ENCODE assay signal across 32 mouse cellular contexts in genomic region chr1:73159405-73159976, GRCm38 (mm10).
DNase-seq lines count a peak whose midpoint lies in the region; ATAC-seq and TF ChIP-seq lines count a peak whose summit lies in the region.
"Had no signal": no experiment of that assay in that cellular context is flagged by ENCODE, and none has a peak within 500 bp of the region (broad histone marks: within the 10 kb centered on the region; RNA-seq: fewer than 3 reads in every experiment).

No protein-coding gene starts in this region.

- no peak overlapping the region for H3K4me3 ChIP-seq in embryonic facial prominence, embryonic 15.5 days (replicated peaks)
- no peak overlapping the region for H3K4me3 ChIP-seq in intestine, postnatal 0 days (ENCODE audit: low read depth, low read length)
- H3K4me3 ChIP-seq in stomach, embryonic 16.5 days (replicated peaks; ENCODE audit: low read length) = no peak overlapping the region
- H3K4me3 ChIP-seq in gastrocnemius, adult 2 months = no peak overlapping the region
- H3K4me3 ChIP-seq: embryonic facial prominence, embryonic 12.5 days; erythroblast, embryonic 14.5 days; kidney, embryonic 15.5 days; layer of hippocampus, adult 2 months; limb, embryonic 15.5 days; liver, embryonic 13.5 days; lung, embryonic 15.5 days; megakaryocyte, embryonic 14.5 days; midbrain, embryonic 13.5 days had no signal

- H3K36me3 ChIP-seq in embryonic facial prominence, embryonic 15.5 days = no peaks in the 10 kb centered on the region
- no peaks in the 10 kb centered on the region for H3K36me3 ChIP-seq in intestine, postnatal 0 days (ENCODE audit: control insufficient read depth, insufficient read depth)
- H3K36me3 ChIP-seq in stomach, embryonic 16.5 days (ENCODE audit: control insufficient read depth, insufficient read depth, low read length) = no peaks in the 10 kb centered on the region
- H3K36me3 ChIP-seq: embryonic facial prominence, embryonic 12.5 days; kidney, embryonic 15.5 days; limb, embryonic 15.5 days; liver, embryonic 13.5 days; lung, embryonic 15.5 days; midbrain, embryonic 13.5 days had no signal

- WGBS in embryonic facial prominence, embryonic 15.5 days = 60% methylated on average over 7 of the region's 7 CpGs
- WGBS in intestine, postnatal 0 days = 54% methylated on average over 7 of the region's 7 CpGs
- 53% methylated on average over 7 of the region's 7 CpGs for WGBS in stomach, embryonic 16.5 days

- ATAC-seq in embryonic facial prominence, embryonic 15.5 days (ENCODE audit: insufficient number of reproducible peaks, low FRiP score, low TSS enrichment, low read depth) = 0 out of 2 replicates have a peak, but pooled peaks have one; percentile 39
- no peak for ATAC-seq in intestine, postnatal 0 days
- ATAC-seq in stomach, embryonic 16.5 days (ENCODE audit: insufficient read depth, low FRiP score) = peak; percentile 80
- ATAC-seq: CD4-positive, CD25-positive, alpha-beta regulatory T cell, adult 4 months; forebrain, postnatal 0 days; hindbrain, postnatal 0 days; midbrain, embryonic 13.5 days had no signal

- peak; percentile 45 for DNase-seq in lung, postnatal 10 days
- DNase-seq in lung, adult 18-20 months = no peak
- DNase-seq in gastrocnemius, adult 2 months = no peak
- DNase-seq in layer of hippocampus, adult 18-20 months (ENCODE audit: low spot score in 2 of 2) = no peak
- DNase-seq: adrenal gland, postnatal 14 days; cerebellum, adult 11 months; cerebellum, adult 9-10 months; cerebellum, postnatal 36 days; forebrain, postnatal 0 days; gastrocnemius, postnatal 10 days; heart, postnatal 14 days; kidney, adult 18-20 months; kidney, postnatal 25 days; left cerebral cortex, postnatal 4 days; liver, embryonic 13.5 days; retina, postnatal 1 day; right cerebral cortex, postnatal 14 days; thymus, adult 18-20 months; thymus, postnatal 36 days had no signal

- no peaks in the 10 kb centered on the region for H3K4me1 ChIP-seq in embryonic facial prominence, embryonic 15.5 days
- no peaks in the 10 kb centered on the region for H3K4me1 ChIP-seq in intestine, postnatal 0 days (replicated peaks; ENCODE audit: control insufficient read depth, insufficient read depth, low read length)
- 0 out of 2 replicates have a peak, but pooled peaks cover 3% of the 10 kb centered on the region for H3K4me1 ChIP-seq in stomach, embryonic 16.5 days (ENCODE audit: control insufficient read depth, insufficient read depth, low read length)
- H3K4me1 ChIP-seq: embryonic facial prominence, embryonic 12.5 days; kidney, embryonic 15.5 days; limb, embryonic 15.5 days; liver, embryonic 13.5 days; megakaryocyte, embryonic 14.5 days; midbrain, embryonic 13.5 days had no signal

- no peaks in the 10 kb centered on the region for H3K9me3 ChIP-seq in embryonic facial prominence, embryonic 15.5 days (replicated peaks)
- no peaks in the 10 kb centered on the region for H3K9me3 ChIP-seq in intestine, postnatal 0 days (ENCODE audit: control insufficient read depth)
- H3K9me3 ChIP-seq in stomach, embryonic 16.5 days (replicated peaks; ENCODE audit: control insufficient read depth, low read length) = no peaks in the 10 kb centered on the region
- H3K9me3 ChIP-seq: embryonic facial prominence, embryonic 12.5 days; kidney, embryonic 15.5 days; limb, embryonic 15.5 days; liver, embryonic 13.5 days; lung, embryonic 15.5 days; midbrain, embryonic 13.5 days had no signal

- no peak overlapping the region for H3K4me2 ChIP-seq in embryonic facial prominence, embryonic 15.5 days (replicated peaks)
- H3K4me2 ChIP-seq in intestine, postnatal 0 days (replicated peaks; ENCODE audit: low read depth) = no peak overlapping the region
- no peak overlapping the region for H3K4me2 ChIP-seq in stomach, embryonic 16.5 days (ENCODE audit: low read depth, low read length)
- H3K4me2 ChIP-seq: embryonic facial prominence, embryonic 12.5 days; kidney, embryonic 15.5 days; limb, embryonic 15.5 days; liver, embryonic 13.5 days; lung, embryonic 15.5 days; midbrain, embryonic 13.5 days had no signal

- peak; percentile 38; the same call in 1 of the 2 replicates for TF ChIP-seq CTCF in intestine, postnatal 0 days (IDR thresholded peaks at IDR 0.05; ENCODE audit: low read depth)
- no peak for TF ChIP-seq CTCF in gastrocnemius, adult 2 months (IDR thresholded peaks at IDR 0.05)

- no peak overlapping the region for H3K9ac ChIP-seq in embryonic facial prominence, embryonic 15.5 days
- no peak overlapping the region for H3K9ac ChIP-seq in intestine, postnatal 0 days (ENCODE audit: low read depth, low read length)
- H3K9ac ChIP-seq in stomach, embryonic 16.5 days (ENCODE audit: low read length) = peak overlapping the region; percentile 31; the same call in 1 of the 2 replicates
- H3K9ac ChIP-seq: embryonic facial prominence, embryonic 12.5 days; forebrain, postnatal 0 days; kidney, embryonic 15.5 days; limb, embryonic 15.5 days; liver, embryonic 13.5 days; lung, embryonic 15.5 days; midbrain, embryonic 13.5 days had no signal

- intact Hi-C loops in gastrocnemius, adult 2 months (cut with DNase I) = no loop called here

- H3K27me3 ChIP-seq in embryonic facial prominence, embryonic 15.5 days = no peaks in the 10 kb centered on the region
- H3K27me3 ChIP-seq in intestine, postnatal 0 days (replicated peaks; ENCODE audit: control insufficient read depth, insufficient read depth, low read length) = no peaks in the 10 kb centered on the region
- H3K27me3 ChIP-seq in stomach, embryonic 16.5 days (ENCODE audit: control insufficient read depth, insufficient read depth, low read length) = no peaks in the 10 kb centered on the region
- H3K27me3 ChIP-seq: embryonic facial prominence, embryonic 12.5 days; kidney, embryonic 15.5 days; limb, embryonic 15.5 days; liver, embryonic 13.5 days; lung, embryonic 15.5 days; megakaryocyte, embryonic 14.5 days had no signal

- H3K27ac ChIP-seq in embryonic facial prominence, embryonic 15.5 days (replicated peaks) = no peak overlapping the region
- H3K27ac ChIP-seq in intestine, postnatal 0 days (ENCODE audit: low read depth, low read length) = no peak overlapping the region
- peak overlapping the region; percentile 65 for H3K27ac ChIP-seq in stomach, embryonic 16.5 days (ENCODE audit: low read length)
- no peak overlapping the region for H3K27ac ChIP-seq in gastrocnemius, adult 2 months
- H3K27ac ChIP-seq: embryonic facial prominence, embryonic 12.5 days; hindbrain, postnatal 0 days; kidney, embryonic 15.5 days; layer of hippocampus, adult 2 months; limb, embryonic 15.5 days; liver, embryonic 13.5 days; lung, embryonic 15.5 days; midbrain, embryonic 13.5 days had no signal
